Mouse (Mus musculus) gastrocnemius, postnatal 14 days (tissue): ENCODE data around the gene Rps2. TPM values are rescaled to one million over a fixed set of nuclear protein-coding genes. Genes with fewer than 3 reads are reported as not detected.
"Not testable (repeated sequence)": the region's sequence is repeated elsewhere in the genome, so short reads cannot be mapped to it uniquely, and the experiment has no call there.

ENCODE experiments used
- DNase-seq: peaks from one replicate; pipeline ENCODE4 v3.0.0; 2021; ENCODE audit warnings: mixed read lengths
- intact Hi-C: fragments of 180-260 bp; cut with DNase I; formaldehyde crosslinking; loops from one replicate; pipeline ENCODE4 v1.15.1; 2025; ENCODE audit warnings: low total_unique reads
- long read RNA-seq, 2 experiments: library from polyadenylated mRNA; stranded (forward); transcript quantifications; one replicate each; pipeline ENCODE4 v2.0.0; 2021
- total RNA-seq, 2 experiments: library from RNA; stranded (reverse); gene quantifications; 2 replicates each; pipeline ENCODE4 v1.2.3; 2021

Rps2 gene
- total RNA-seq: 100 to 1,000 TPM; 643 to 719 TPM
- long read RNA-seq, experiment 1, transcript Rps2-201 (5 exons, 1,094 nt): minor isoform, 17 of 160 reads
- long read RNA-seq, experiment 1, transcript Rps2-208 (6 exons, 998 nt): major isoform, 141 of 160 reads
- long read RNA-seq, experiment 1, partial matches to known transcripts: 0 of 160 reads
- long read RNA-seq, experiment 1, other reads (novel, unspliced or antisense): 0 of 160 reads
- long read RNA-seq, experiment 2, transcript Rps2-201 (5 exons, 1,094 nt): minor isoform, 13 of 230 reads
- long read RNA-seq, experiment 2, transcript Rps2-208 (6 exons, 998 nt): major isoform, 214 of 230 reads
- long read RNA-seq, experiment 2, partial matches to known transcripts: 1 of 230 reads
- long read RNA-seq, experiment 2, other reads (novel, unspliced or antisense): 2 of 230 reads

GRCm38 (mm10) chr17:24717943-24718342, at the start of gene Rps2, which contains the start of gene Rnf151:
Gene Rps2, plus strand, starts transcription at chr17:24718116.
Gene Rnf151, minus strand, starts transcription at chr17:24718063.
- intact Hi-C loops: no loop called here
- no peak for DNase-seq

- DNase-seq, intact Hi-C loops: not testable (repeated sequence)
These were observed 48.7 kb upstream of the Rps2 start for GRCm38 (mm10) chr17:24669214-24669544.

GRCm38 (mm10) chr17:24669545-24670245, 48.2 kb upstream of the Rps2 start, which contains the start of gene Zfp598:
Gene Zfp598, plus strand, starts transcription at chr17:24669687.
- intact Hi-C loops: no loop called here
- DNase-seq: peak; percentile 97

GRCm38 (mm10) chr17:24670246-24670844, 47.6 kb upstream of the Rps2 start:
- intact Hi-C loops: no loop called here
- no peak for DNase-seq

GRCm38 (mm10) chr17:24671346-24671745, 46.6 kb upstream of the Rps2 start:
- intact Hi-C loops: no loop called here
- no peak for DNase-seq

- DNase-seq: peak; percentile 48
- intact Hi-C loops: no loop called here
These were observed 45.8 kb upstream of the Rps2 start for GRCm38 (mm10) chr17:24672141-24672540.

- DNase-seq: no peak
- intact Hi-C loops: no loop called here
These were observed 43.6 kb upstream of the Rps2 start for GRCm38 (mm10) chr17:24674277-24674676.

GRCm38 (mm10) chr17:24676187-24676586, 41.7 kb upstream of the Rps2 start:
- peak; percentile 62 for DNase-seq
- intact Hi-C loops: no loop called here

- DNase-seq: no peak
These were observed 41.0 kb upstream of the Rps2 start for GRCm38 (mm10) chr17:24676877-24677276.

GRCm38 (mm10) chr17:24677500-24678080, 40.3 kb upstream of the Rps2 start:
- DNase-seq: no peak
- intact Hi-C loops: no loop called here

More at GRCm38 (mm10) chr17:24676877-24677276, 41.0 kb upstream of the Rps2 start:
- intact Hi-C loops: no loop called here

GRCm38 (mm10) chr17:24686514-24686913, 31.4 kb upstream of the Rps2 start:
- intact Hi-C loops: no loop called here

GRCm38 (mm10) chr17:24687146-24687595, 30.7 kb upstream of the Rps2 start:
- intact Hi-C loops: no loop called here
- DNase-seq: no peak

More at GRCm38 (mm10) chr17:24686514-24686913, 31.4 kb upstream of the Rps2 start:
- no peak for DNase-seq

- intact Hi-C loops: no loop called here
- no peak for DNase-seq
These were observed 30.3 kb upstream of the Rps2 start for GRCm38 (mm10) chr17:24687599-24687998.

- DNase-seq: no peak
- intact Hi-C loops: no loop called here
These were observed 28.4 kb upstream of the Rps2 start, which contains the start of gene Syngr3 for GRCm38 (mm10) chr17:24689251-24690081. Gene Syngr3, minus strand, starts transcription at chr17:24689955.

- DNase-seq: no peak
- intact Hi-C loops: no loop called here
These were observed 25.5 kb upstream of the Rps2 start for GRCm38 (mm10) chr17:24692385-24692784.

GRCm38 (mm10) chr17:24695326-24696010, 22.4 kb upstream of the Rps2 start:
- DNase-seq: no peak
- intact Hi-C loops: no loop called here

- intact Hi-C loops: no loop called here
- DNase-seq: peak; percentile 92
These were observed 21.8 kb upstream of the Rps2 start, which contains the start of the genes Gfer and Noxo1 for GRCm38 (mm10) chr17:24696011-24696697. Gene Gfer, minus strand, starts transcription at chr17:24696156. Gene Noxo1, plus strand, starts transcription at chr17:24696234.

- intact Hi-C loops: no loop called here
- no peak for DNase-seq
These were observed 19.9 kb upstream of the Rps2 start for GRCm38 (mm10) chr17:24697985-24698384.
